Mouse (Mus musculus) heart, embryonic 11.5 days (tissue): ENCODE measurements around the gene Nploc4. TPM values are rescaled to one million over a fixed set of nuclear protein-coding genes. Genes with fewer than 3 reads are reported as not detected.

Experiments used
- ATAC-seq: fragments of 200-750 bp; cut with Nextera tagmentation; replicated peaks from 2 replicates; pipeline ENCODE4 v1.8.0; 2017; ENCODE audit warnings: moderate library complexity; ENCODE audit not compliant: insufficient number of reproducible peaks, low FRiP score, low TSS enrichment
- H3K27ac ChIP-seq: fragments of 300-500 bp; sonication (generic); 2 replicates; pipeline ENCODE4 v1.5.1; 2014; ENCODE audit warnings: mild to moderate bottlenecking, low read depth, low read length
- H3K27me3 ChIP-seq: fragments of 300-500 bp; sonication (generic); 2 replicates; pipeline ENCODE4 v1.6.1; 2014; ENCODE audit warnings: mild to moderate bottlenecking, low read length, mixed read lengths; ENCODE audit not compliant: control insufficient read depth, insufficient read depth
- H3K36me3 ChIP-seq: fragments of 300-500 bp; sonication (generic); 2 replicates; pipeline ENCODE4 v1.6.1; 2014; ENCODE audit warnings: mild to moderate bottlenecking, low read length, moderate library complexity, mixed read lengths; ENCODE audit not compliant: control insufficient read depth, insufficient read depth
- H3K4me1 ChIP-seq: fragments of 300-500 bp; sonication (generic); 2 replicates; pipeline ENCODE4 v1.6.1; 2014; ENCODE audit warnings: low read length; ENCODE audit not compliant: control insufficient read depth, insufficient read depth
- H3K4me2 ChIP-seq: fragments of 300-500 bp; sonication (generic); 2 replicates; pipeline ENCODE4 v1.6.1; 2014; ENCODE audit warnings: mild to moderate bottlenecking, moderate library complexity
- H3K4me3 ChIP-seq: fragments of 300-500 bp; sonication (generic); 2 replicates; pipeline ENCODE4 v1.5.1; 2014; ENCODE audit warnings: low read depth, low read length
- H3K9ac ChIP-seq: fragments of 300-500 bp; sonication (generic); 2 replicates; pipeline ENCODE4 v1.6.1; 2014; ENCODE audit warnings: mild to moderate bottlenecking, low read depth, low read length, moderate library complexity
- H3K9me3 ChIP-seq: fragments of 300-500 bp; sonication (generic); replicated peaks from 2 replicates; pipeline ENCODE4 v1.6.1; 2016; ENCODE audit warnings: low read length; ENCODE audit not compliant: control insufficient read depth
- WGBS: fragments of 180-500 bp; shearing (Covaris S2); extraction: QIAGEN DNeasy Blood & Tissue Kit; methylation state at CpG from one replicate; pipeline ENCODE4 v1.1.7; 2014; ENCODE audit not compliant: insufficient replicate concordance; 5-methylcytosine and 5-hydroxymethylcytosine counted together
- polyA plus RNA-seq: library from polyadenylated mRNA; unstranded; fragments of >200 nt; fragmentation: Nextera tagmentation; extraction: Ambion mirVana; gene quantifications from 2 replicates; pipeline ENCODE4 v1.2.1, GENCODE M21; 2014

The Nploc4 gene
- polyA plus RNA-seq, 1 experiment from 2014 or later = 31.0 TPM

- Histone ChIP-seq H3K4me3 (no peak overlapping the region), H3K36me3 (peaks cover 29% of the 10 kb centered on the region), H3K4me1 (no peaks in the 10 kb centered on the region), H3K9ac (no peak overlapping the region), H3K4me2 (no peak overlapping the region), H3K27ac (no peak overlapping the region), H3K27me3 (no peaks in the 10 kb centered on the region), H3K9me3 (no peaks in the 10 kb centered on the region)
- 89% methylated on average over 2 of the region's 2 CpGs for WGBS
- no peak for ATAC-seq
Measured at GRCm38 (mm10) chr11:120399319-120399718, 38.2 kb downstream of the Nploc4 start.

GRCm38 (mm10) chr11:120397602-120398001 lies 39.9 kb downstream of the Nploc4 start:
- H3K9ac ChIP-seq = no peak overlapping the region
- H3K36me3 ChIP-seq = peaks cover 22% of the 10 kb centered on the region
- H3K4me2 ChIP-seq = no peak overlapping the region
- no peak overlapping the region for H3K4me3 ChIP-seq
- no peaks in the 10 kb centered on the region for H3K4me1 ChIP-seq
- no peaks in the 10 kb centered on the region for H3K9me3 ChIP-seq
- ATAC-seq = no peak
- H3K27me3 ChIP-seq = no peaks in the 10 kb centered on the region
- H3K27ac ChIP-seq = no peak overlapping the region
- 81% methylated on average over 2 of the region's 2 CpGs for WGBS

- no peaks in the 10 kb centered on the region for H3K4me1 ChIP-seq
- no peak overlapping the region for H3K9ac ChIP-seq
- no peak overlapping the region for H3K4me3 ChIP-seq
- no peaks in the 10 kb centered on the region for H3K27me3 ChIP-seq
- WGBS = 82% methylated on average over 4 of the region's 4 CpGs
- no peak overlapping the region for H3K4me2 ChIP-seq
- H3K36me3 ChIP-seq = peaks cover 19% of the 10 kb centered on the region
- no peak for ATAC-seq
- H3K9me3 ChIP-seq = no peaks in the 10 kb centered on the region
- no peak overlapping the region for H3K27ac ChIP-seq
Measured at GRCm38 (mm10) chr11:120395661-120396060, 41.8 kb downstream of the Nploc4 start.

GRCm38 (mm10) chr11:120388580-120388979 lies 48.9 kb downstream of the Nploc4 start:
- Histone ChIP-seq H3K9ac (no peak overlapping the region), H3K4me3 (no peak overlapping the region), H3K9me3 (no peaks in the 10 kb centered on the region), H3K4me1 (peaks cover 10% of the 10 kb centered on the region), H3K27me3 (no peaks in the 10 kb centered on the region), H3K36me3 (peaks cover 20% of the 10 kb centered on the region), H3K27ac (peak overlapping the region; percentile 11; the same call in 1 of the 2 replicates), H3K4me2 (no peak overlapping the region)
- 91% methylated on average over 9 of the region's 9 CpGs for WGBS
- no peak for ATAC-seq

GRCm38 (mm10) chr11:120387157-120387556 lies 50.4 kb downstream of the Nploc4 start:
- peak overlapping the region; percentile 43; the same call in 1 of the 2 replicates for H3K9ac ChIP-seq
- peaks cover 23% of the 10 kb centered on the region for H3K36me3 ChIP-seq
- H3K4me2 ChIP-seq = no peak overlapping the region
- 51% methylated on average over 2 of the region's 2 CpGs for WGBS
- no peaks in the 10 kb centered on the region for H3K9me3 ChIP-seq
- H3K27ac ChIP-seq = peak overlapping the region; percentile 95
- no peak for ATAC-seq
- no peaks in the 10 kb centered on the region for H3K27me3 ChIP-seq
- H3K4me3 ChIP-seq = no peak overlapping the region
- peaks cover 13% of the 10 kb centered on the region for H3K4me1 ChIP-seq

- ATAC-seq = peak; percentile 61
- H3K4me1 ChIP-seq = peaks cover 18% of the 10 kb centered on the region
- peak overlapping the region; percentile 95 for H3K27ac ChIP-seq
- peaks cover 24% of the 10 kb centered on the region for H3K36me3 ChIP-seq
- H3K4me2 ChIP-seq = 0 out of 2 replicates have a peak overlapping the region, but pooled peaks have one; percentile 24
- H3K27me3 ChIP-seq = no peaks in the 10 kb centered on the region
- no peaks in the 10 kb centered on the region for H3K9me3 ChIP-seq
- 61% methylated on average over 6 of the region's 6 CpGs for WGBS
- peak overlapping the region; percentile 46; the same call in 1 of the 2 replicates for H3K9ac ChIP-seq
- H3K4me3 ChIP-seq = no peak overlapping the region
Measured at GRCm38 (mm10) chr11:120386632-120387031, 50.9 kb downstream of the Nploc4 start.

- ATAC-seq = 0 out of 2 replicates have a peak, but pooled peaks have one; percentile 11
- 58% methylated on average over 9 of the region's 9 CpGs for WGBS
- H3K9ac ChIP-seq = no peak overlapping the region
- no peaks in the 10 kb centered on the region for H3K27me3 ChIP-seq
- no peaks in the 10 kb centered on the region for H3K9me3 ChIP-seq
- H3K4me3 ChIP-seq = no peak overlapping the region
- peaks cover 26% of the 10 kb centered on the region for H3K36me3 ChIP-seq
- peaks cover 35% of the 10 kb centered on the region for H3K4me1 ChIP-seq
- peak overlapping the region; percentile 80 for H3K27ac ChIP-seq
- H3K4me2 ChIP-seq = no peak overlapping the region
Measured at GRCm38 (mm10) chr11:120382509-120382908, 55.0 kb downstream of the Nploc4 start.

- H3K4me2 ChIP-seq = no peak overlapping the region
- 92% methylated on average over 4 of the region's 4 CpGs for WGBS
- H3K4me1 ChIP-seq = peaks cover 36% of the 10 kb centered on the region
- no peak overlapping the region for H3K4me3 ChIP-seq
- H3K27me3 ChIP-seq = no peaks in the 10 kb centered on the region
- H3K9me3 ChIP-seq = no peaks in the 10 kb centered on the region
- ATAC-seq = no peak
- H3K36me3 ChIP-seq = peaks cover 25% of the 10 kb centered on the region
- H3K9ac ChIP-seq = no peak overlapping the region
- H3K27ac ChIP-seq = peak overlapping the region; percentile 80; the same call in 1 of the 2 replicates
Measured at GRCm38 (mm10) chr11:120381157-120381556, 56.4 kb downstream of the Nploc4 start.

- peaks cover 22% of the 10 kb centered on the region for H3K36me3 ChIP-seq
- no peaks in the 10 kb centered on the region for H3K9me3 ChIP-seq
- WGBS = 96% methylated on average over 3 of the region's 3 CpGs
- no peak for ATAC-seq
- no peak overlapping the region for H3K4me2 ChIP-seq
- no peak overlapping the region for H3K4me3 ChIP-seq
- no peak overlapping the region for H3K27ac ChIP-seq
- peaks cover 31% of the 10 kb centered on the region for H3K4me1 ChIP-seq
- H3K27me3 ChIP-seq = no peaks in the 10 kb centered on the region
- no peak overlapping the region for H3K9ac ChIP-seq
Measured at GRCm38 (mm10) chr11:120380271-120380670, 57.2 kb downstream of the Nploc4 start.
